Mouse (Mus musculus) heart, embryonic 12.5 days (tissue): Measurements from ENCODE around the gene Vps18. TPM values are rescaled to one million over a fixed set of nuclear protein-coding genes. Genes with fewer than 3 reads are reported as not detected.

Experiments
- ATAC-seq: fragments of 200-750 bp; cut with Nextera tagmentation; 2 replicates; pipeline ENCODE4 v1.8.0; 2017; ENCODE audit warnings: moderate TSS enrichment, moderate library complexity; ENCODE audit not compliant: insufficient number of reproducible peaks, low FRiP score
- H3K27ac ChIP-seq: fragments of 300-500 bp; sonication (generic); 2 replicates; pipeline ENCODE4 v1.5.1; 2016; ENCODE audit warnings: mild to moderate bottlenecking, moderate library complexity; ENCODE audit not compliant: poor library complexity, severe bottlenecking
- H3K27me3 ChIP-seq: fragments of 300-500 bp; sonication (generic); replicated peaks from 2 replicates; pipeline ENCODE4 v1.6.1; 2016; ENCODE audit warnings: mild to moderate bottlenecking, moderate library complexity
- H3K36me3 ChIP-seq: fragments of 300-500 bp; sonication (generic); 2 replicates; pipeline ENCODE4 v1.6.1; 2016; ENCODE audit warnings: mild to moderate bottlenecking, moderate library complexity
- H3K4me1 ChIP-seq: fragments of 300-500 bp; sonication (generic); replicated peaks from 2 replicates; pipeline ENCODE4 v1.6.1; 2016; ENCODE audit warnings: mild to moderate bottlenecking
- H3K4me2 ChIP-seq: fragments of 300-500 bp; sonication (generic); 2 replicates; pipeline ENCODE4 v1.6.1; 2016; ENCODE audit warnings: mild to moderate bottlenecking, moderate library complexity
- H3K4me3 ChIP-seq: fragments of 300-500 bp; sonication (generic); 2 replicates; pipeline ENCODE4 v1.5.1; 2016; ENCODE audit warnings: mild to moderate bottlenecking
- H3K9ac ChIP-seq: fragments of 300-500 bp; sonication (generic); 2 replicates; pipeline ENCODE4 v1.6.1; 2016; ENCODE audit warnings: mild to moderate bottlenecking, moderate library complexity
- H3K9me3 ChIP-seq: fragments of 300-500 bp; sonication (generic); replicated peaks from 2 replicates; pipeline ENCODE4 v1.6.1; 2016; ENCODE audit warnings: mild to moderate bottlenecking, moderate library complexity
- WGBS: fragments of 180-500 bp; shearing (Covaris S2); methylation state at CpG from one replicate; pipeline ENCODE4 v1.1.7; 2016; 5-methylcytosine and 5-hydroxymethylcytosine counted together
- polyA plus RNA-seq: library from polyadenylated mRNA; unstranded; fragments of >200 nt; fragmentation: Nextera tagmentation; extraction: Ambion mirVana; gene quantifications from 2 replicates; pipeline ENCODE4 v1.2.1, GENCODE M21; 2016

The Vps18 gene
- polyA plus RNA-seq, 1 experiment from 2014 or later, result 15.8 TPM

- Histone ChIP-seq H3K9me3 (no peaks in the 10 kb centered on the region), H3K27me3 (peaks cover 78% of the 10 kb centered on the region), H3K4me2 (peak overlapping the region; percentile 77), H3K27ac (no peak overlapping the region), H3K9ac (peak overlapping the region; percentile 61), H3K4me1 (peaks cover 63% of the 10 kb centered on the region), H3K36me3 (no peaks in the 10 kb centered on the region), H3K4me3 (peak overlapping the region; percentile 44)
- ATAC-seq, result 0 out of 2 replicates have a peak, but pooled peaks have one; percentile 19
- WGBS, result 7% methylated on average over 39 of the region's 39 CpGs
Measured at GRCm38 (mm10) chr2:119322587-119323300, 34.2 kb downstream of the Vps18 start.

GRCm38 (mm10) chr2:119323866-119324575 is 35.5 kb downstream of the Vps18 start:
- no peaks in the 10 kb centered on the region for H3K9me3 ChIP-seq
- peak overlapping the region; percentile 47; the same call in 1 of the 2 replicates for H3K9ac ChIP-seq
- H3K27me3 ChIP-seq, result peaks cover 90% of the 10 kb centered on the region
- H3K27ac ChIP-seq, result no peak overlapping the region
- no peaks in the 10 kb centered on the region for H3K36me3 ChIP-seq
- WGBS, result 7% methylated on average over 32 of the region's 32 CpGs
- H3K4me1 ChIP-seq, result peaks cover 64% of the 10 kb centered on the region
- no peak for ATAC-seq
- peak overlapping the region; percentile 85 for H3K4me2 ChIP-seq
- H3K4me3 ChIP-seq, result peak overlapping the region; percentile 57

DNA sequence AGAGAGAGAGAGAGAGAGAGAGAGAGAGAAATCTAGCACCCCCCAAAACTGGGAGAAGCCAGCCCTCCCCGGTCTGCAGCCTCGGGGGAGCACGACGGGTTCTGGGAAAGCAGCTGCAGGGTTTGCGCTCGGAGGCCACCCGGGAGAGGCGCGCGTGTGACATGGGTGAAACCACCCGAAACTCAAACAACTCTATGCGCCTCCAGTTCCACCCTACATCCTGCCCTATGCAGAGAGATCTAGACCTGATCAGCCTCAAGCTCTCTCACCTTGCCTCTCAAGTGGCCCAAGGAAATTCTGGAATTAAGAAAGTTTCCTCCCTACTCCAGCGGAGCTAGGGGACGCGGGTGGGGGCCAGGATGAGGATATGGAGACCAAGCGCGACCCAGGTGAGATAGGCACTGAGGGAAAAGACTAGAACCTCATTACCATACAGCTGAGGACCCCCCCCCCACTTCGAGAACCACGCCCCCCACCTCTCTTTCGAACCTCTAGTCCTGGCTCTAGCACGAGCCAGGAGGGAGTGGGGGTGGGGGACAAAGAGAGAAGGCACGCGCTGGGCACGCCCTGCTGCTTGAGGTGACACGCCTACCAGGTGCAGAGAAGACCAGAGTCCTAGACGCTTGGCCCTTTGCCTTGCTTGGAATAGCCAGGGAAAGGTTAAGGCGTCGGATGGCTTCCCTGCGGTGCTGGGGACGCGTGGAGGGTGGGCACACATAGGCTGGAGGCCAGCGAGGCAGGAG is 36.2 kb downstream of the Vps18 start:
- H3K36me3 ChIP-seq, result no peaks in the 10 kb centered on the region
- peak; percentile 11; the same call in 1 of the 2 replicates for ATAC-seq
- H3K27me3 ChIP-seq, result peaks cover 93% of the 10 kb centered on the region
- peak overlapping the region; percentile 57 for H3K4me3 ChIP-seq
- WGBS, result under 1% methylated on average over 32 of the region's 32 CpGs
- H3K27ac ChIP-seq, result no peak overlapping the region
- H3K9me3 ChIP-seq, result no peaks in the 10 kb centered on the region
- H3K4me1 ChIP-seq, result peaks cover 68% of the 10 kb centered on the region
- H3K9ac ChIP-seq, result peak overlapping the region; percentile 47
- peak overlapping the region; percentile 85 for H3K4me2 ChIP-seq

DNA sequence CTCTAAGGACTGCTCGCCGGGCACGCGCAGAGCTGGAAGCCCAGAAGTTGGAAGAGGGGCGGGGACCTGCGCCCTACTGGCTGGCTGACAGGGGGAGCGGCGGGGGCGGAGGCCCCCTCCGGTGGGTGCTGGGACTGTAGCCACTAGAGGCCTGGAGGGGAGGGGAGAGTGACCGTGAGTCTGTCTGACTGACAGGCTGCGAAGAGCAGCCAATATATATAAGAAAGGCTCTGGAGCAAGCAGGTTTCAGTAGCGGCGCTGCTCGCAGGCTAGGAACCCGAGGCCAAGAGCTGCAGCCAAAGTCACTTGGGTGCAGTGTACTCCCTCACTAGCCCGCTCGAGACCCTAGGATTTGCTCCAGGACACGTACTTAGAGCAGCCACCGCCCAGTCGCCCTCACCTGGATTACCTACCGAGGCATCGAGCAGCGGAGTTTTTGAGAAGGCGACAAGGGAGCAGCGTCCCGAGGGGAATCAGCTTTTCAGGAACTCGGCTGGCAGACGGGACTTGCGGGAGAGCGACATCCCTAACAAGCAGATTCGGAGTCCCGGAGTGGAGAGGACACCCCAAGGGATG is 37.1 kb downstream of the Vps18 start, which contains the start of gene Dll4:
Gene Dll4, plus strand, starts transcription at position 217 of the 576 bp plus-strand sequence.
- Histone ChIP-seq H3K36me3 (0 out of 2 replicates have a peak, but pooled peaks cover 2% of the 10 kb centered on the region), H3K4me1 (peaks cover 66% of the 10 kb centered on the region), H3K27ac (peak within 1 kb of the TSS; percentile 53), H3K27me3 (peaks cover 98% of the 10 kb centered on the region), H3K4me3 (peak within 1 kb of the TSS; percentile 57), H3K9me3 (no peaks in the 10 kb centered on the region), H3K4me2 (peak within 1 kb of the TSS; percentile 85), H3K9ac (peak within 1 kb of the TSS; percentile 78)
- 1% methylated on average over 33 of the region's 33 CpGs for WGBS
- peak; percentile 80 for ATAC-seq

DNA sequence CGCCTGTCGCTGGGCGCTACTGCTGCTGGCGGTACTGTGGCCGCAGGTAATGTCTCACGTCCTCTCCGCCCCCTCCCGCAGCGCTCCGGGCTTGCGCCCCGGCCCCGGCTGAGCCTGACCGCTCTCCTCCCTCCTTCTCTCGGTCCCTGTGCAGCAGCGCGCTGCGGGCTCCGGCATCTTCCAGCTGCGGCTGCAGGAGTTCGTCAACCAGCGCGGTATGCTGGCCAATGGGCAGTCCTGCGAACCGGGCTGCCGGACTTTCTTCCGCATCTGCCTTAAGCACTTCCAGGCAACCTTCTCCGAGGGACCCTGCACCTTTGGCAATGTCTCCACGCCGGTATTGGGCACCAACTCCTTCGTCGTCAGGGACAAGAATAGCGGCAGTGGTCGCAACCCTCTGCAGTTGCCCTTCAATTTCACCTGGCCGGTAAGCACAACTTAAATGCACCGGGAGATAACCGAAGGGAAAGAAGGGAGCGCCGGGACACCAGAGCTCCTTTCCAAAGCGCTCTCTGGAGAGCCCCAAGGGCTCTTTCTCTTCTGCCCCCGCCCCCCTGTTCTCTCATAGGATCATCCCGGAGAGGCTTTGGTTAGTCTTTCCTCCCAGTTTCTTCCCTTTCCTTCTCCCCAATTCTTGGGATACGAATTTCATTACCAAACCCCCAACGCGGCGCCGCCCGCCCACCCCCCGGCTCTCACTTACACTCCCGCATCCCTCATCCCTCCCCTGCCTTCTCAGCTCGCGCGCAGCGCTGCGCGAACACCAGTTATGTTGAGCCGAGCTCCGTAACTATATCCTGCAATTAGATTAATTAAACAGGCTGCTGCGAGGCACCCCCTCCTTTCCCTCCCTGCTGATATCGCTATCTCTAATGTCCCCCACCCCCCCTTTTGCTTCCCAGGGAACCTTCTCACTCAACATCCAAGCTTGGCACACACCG is 37.9 kb downstream of the Vps18 start:
- ATAC-seq, result no peak
- under 1% methylated on average over 61 of the region's 61 CpGs for WGBS

GRCm38 (mm10) chr2:119327102-119327480 is 38.6 kb downstream of the Vps18 start:
- peak overlapping the region; percentile 53; the same call in 1 of the 2 replicates for H3K27ac ChIP-seq
- WGBS, result under 1% methylated on average over 30 of the region's 30 CpGs

More for the DNA sequence above, 37.9 kb downstream of the Vps18 start:
- Histone ChIP-seq H3K27ac (peak overlapping the region; percentile 53), H3K27me3 (peaks cover 98% of the 10 kb centered on the region), H3K4me2 (peak overlapping the region; percentile 85), H3K36me3 (0 out of 2 replicates have a peak, but pooled peaks cover 3% of the 10 kb centered on the region), H3K9ac (peak overlapping the region; percentile 78), H3K4me3 (peak overlapping the region; percentile 57), H3K4me1 (peaks cover 58% of the 10 kb centered on the region), H3K9me3 (no peaks in the 10 kb centered on the region)

DNA sequence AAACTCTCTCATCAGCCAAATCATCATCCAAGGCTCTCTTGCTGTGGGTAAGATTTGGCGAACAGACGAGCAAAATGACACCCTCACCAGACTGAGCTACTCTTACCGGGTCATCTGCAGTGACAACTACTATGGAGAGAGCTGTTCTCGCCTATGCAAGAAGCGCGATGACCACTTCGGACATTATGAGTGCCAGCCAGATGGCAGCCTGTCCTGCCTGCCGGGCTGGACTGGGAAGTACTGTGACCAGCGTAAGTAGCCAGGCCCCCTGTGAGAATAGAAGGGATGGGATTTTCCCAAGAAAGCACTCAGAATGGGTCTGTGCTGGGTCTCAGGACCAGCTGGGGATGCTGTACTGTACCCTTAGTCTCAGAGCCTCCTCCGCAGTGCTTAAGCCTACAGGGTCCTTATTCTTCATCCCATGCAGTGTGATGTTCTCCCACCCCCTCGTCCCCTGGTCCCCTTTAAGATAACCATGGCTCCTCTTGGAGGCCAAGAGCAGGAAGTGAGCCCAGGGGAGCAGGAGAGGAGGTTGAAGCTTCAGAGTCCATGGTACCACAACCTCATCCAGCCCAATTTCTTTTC is 39.5 kb downstream of the Vps18 start:
- peaks cover 42% of the 10 kb centered on the region for H3K4me1 ChIP-seq
- 0 out of 2 replicates have a peak overlapping the region, but pooled peaks have one; percentile 2 for H3K9ac ChIP-seq
- WGBS, result 18% methylated on average over 11 of the region's 11 CpGs
- peak overlapping the region; percentile 57 for H3K4me3 ChIP-seq
- peaks cover 96% of the 10 kb centered on the region for H3K27me3 ChIP-seq
- peak overlapping the region; percentile 85 for H3K4me2 ChIP-seq
- H3K9me3 ChIP-seq, result no peaks in the 10 kb centered on the region
- H3K36me3 ChIP-seq, result 0 out of 2 replicates have a peak, but pooled peaks cover 3% of the 10 kb centered on the region
- H3K27ac ChIP-seq, result no peak overlapping the region
- ATAC-seq, result no peak

More at GRCm38 (mm10) chr2:119327102-119327480, 38.6 kb downstream of the Vps18 start:
- peaks cover 98% of the 10 kb centered on the region for H3K27me3 ChIP-seq
- H3K9ac ChIP-seq, result peak overlapping the region; percentile 78
- ATAC-seq, result peak; percentile 45; the same call in 1 of the 2 replicates
- H3K4me2 ChIP-seq, result peak overlapping the region; percentile 85
- peak overlapping the region; percentile 57 for H3K4me3 ChIP-seq
- no peaks in the 10 kb centered on the region for H3K9me3 ChIP-seq
- H3K4me1 ChIP-seq, result peaks cover 51% of the 10 kb centered on the region
- 0 out of 2 replicates have a peak, but pooled peaks cover 3% of the 10 kb centered on the region for H3K36me3 ChIP-seq

DNA sequence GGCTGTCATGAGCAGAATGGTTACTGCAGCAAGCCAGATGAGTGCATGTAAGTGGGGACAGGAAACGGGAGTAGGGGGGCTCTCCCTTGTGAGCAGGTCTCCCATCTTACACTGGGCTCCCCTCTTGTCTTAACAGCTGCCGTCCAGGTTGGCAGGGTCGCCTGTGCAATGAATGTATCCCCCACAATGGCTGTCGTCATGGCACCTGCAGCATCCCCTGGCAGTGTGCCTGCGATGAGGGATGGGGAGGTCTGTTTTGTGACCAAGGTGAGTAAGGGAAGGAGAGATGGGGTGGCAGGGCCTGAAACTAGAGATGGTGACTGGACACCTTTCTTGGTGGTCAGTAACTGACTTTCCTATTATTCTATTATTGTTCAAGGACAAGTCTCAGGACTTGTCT is 40.0 kb downstream of the Vps18 start:
- peaks cover 91% of the 10 kb centered on the region for H3K27me3 ChIP-seq
- H3K9ac ChIP-seq, result 0 out of 2 replicates have a peak overlapping the region, but pooled peaks have one; percentile 14
- WGBS, result 44% methylated on average over 5 of the region's 5 CpGs
- H3K4me1 ChIP-seq, result peaks cover 42% of the 10 kb centered on the region
- no peak for ATAC-seq
- no peak overlapping the region for H3K27ac ChIP-seq
- H3K9me3 ChIP-seq, result no peaks in the 10 kb centered on the region
- 0 out of 2 replicates have a peak, but pooled peaks cover 3% of the 10 kb centered on the region for H3K36me3 ChIP-seq
- peak overlapping the region; percentile 85 for H3K4me2 ChIP-seq
- H3K4me3 ChIP-seq, result peak overlapping the region; percentile 57

- no peaks in the 10 kb centered on the region for H3K9me3 ChIP-seq
- no peak overlapping the region for H3K4me3 ChIP-seq
- no peak for ATAC-seq
- peak overlapping the region; percentile 85 for H3K4me2 ChIP-seq
- WGBS, result 58% methylated on average over 3 of the region's 3 CpGs
- no peak overlapping the region for H3K27ac ChIP-seq
- peaks cover 36% of the 10 kb centered on the region for H3K4me1 ChIP-seq
- H3K36me3 ChIP-seq, result 0 out of 2 replicates have a peak, but pooled peaks cover 3% of the 10 kb centered on the region
- H3K27me3 ChIP-seq, result peaks cover 87% of the 10 kb centered on the region
- no peak overlapping the region for H3K9ac ChIP-seq
Measured at GRCm38 (mm10) chr2:119329123-119329817, 40.7 kb downstream of the Vps18 start.
